Mouse (Mus musculus): ENCODE results near the gene St5. TPM values are rescaled to one million over a fixed set of nuclear protein-coding genes. Genes with fewer than 3 reads are reported as not detected.

Gene St5
- total and polyA plus RNA-seq, 3 experiments, result 2.6 to 3.4 TPM; not detected in 1

DNA sequence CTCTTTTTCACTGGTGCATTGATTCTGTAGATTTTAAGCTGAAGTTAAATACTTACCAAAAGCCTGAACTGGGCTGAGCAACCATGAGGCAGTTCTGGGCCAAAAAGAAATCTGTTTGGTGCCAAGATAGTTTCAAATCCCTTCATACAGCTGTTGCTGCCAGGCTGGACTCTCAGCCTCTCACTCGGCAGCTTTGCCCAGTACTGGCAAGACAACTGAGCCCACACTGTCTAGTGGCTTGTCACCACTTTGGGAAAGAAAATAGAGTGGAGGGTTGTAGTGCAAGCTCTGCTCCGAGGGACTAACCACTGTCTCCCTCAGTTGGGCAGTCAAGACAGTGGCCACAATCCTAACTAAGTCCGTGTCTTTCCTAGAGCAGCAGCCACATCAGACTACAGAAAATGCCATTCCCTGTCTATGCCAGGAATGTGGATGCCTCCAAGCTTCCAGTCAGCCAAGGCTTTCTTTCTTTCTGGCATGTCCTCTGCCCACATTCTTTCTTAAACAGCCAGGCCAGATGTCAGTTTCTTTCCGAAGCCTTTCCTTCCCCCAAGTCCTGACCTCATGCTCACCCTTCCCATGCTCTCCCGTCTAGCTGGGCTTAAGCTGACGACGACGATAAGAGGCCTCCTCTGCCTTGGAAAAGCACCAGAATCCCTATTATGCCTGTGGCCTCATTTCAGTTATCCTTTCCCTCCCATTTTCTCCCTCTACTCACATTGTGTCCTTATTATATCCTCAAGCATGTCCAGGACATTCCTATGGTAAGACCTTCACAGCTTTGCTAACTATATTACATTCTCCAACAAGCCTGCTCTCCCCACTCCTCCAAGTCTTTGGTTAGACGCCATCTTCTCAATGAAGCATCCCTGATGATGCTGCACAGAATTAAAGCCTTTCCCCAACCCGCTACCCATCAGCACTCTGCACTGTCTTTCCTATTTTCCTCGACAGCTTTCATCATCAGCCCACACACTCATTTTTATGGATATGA lies 126.8 kb downstream of the St5 start:
- H3K4me3 ChIP-seq (ENCODE audit: control insufficient read depth in 1 of 2, insufficient read depth in 1 of 2, low read depth in 2 of 2, low read length in 2 of 2), result no peak overlapping the region
- DNase-seq (ENCODE audit: low read depth, low spot score), result no peak
- H3K4me1 ChIP-seq (ENCODE audit: control insufficient read depth in 1 of 2, insufficient read depth in 2 of 2, low read length in 2 of 2), result no peaks in the 10 kb centered on the region
- H3K27ac ChIP-seq (ENCODE audit: control insufficient read depth, low read depth, low read length), result no peak overlapping the region
- H3K27me3 ChIP-seq (ENCODE audit: control insufficient read depth in 1 of 2, insufficient read depth in 2 of 2, low read length in 2 of 2), result no peaks in the 10 kb centered on the region
- H3K9me3 ChIP-seq (replicated peaks; ENCODE audit: insufficient read depth, low read length), result no peaks in the 10 kb centered on the region
- TF ChIP-seq HCFC1 (IDR thresholded peaks at IDR 0.05; ENCODE audit: low read depth, low read length), result no peak
- no peak for TF ChIP-seq POLR2A (IDR thresholded peaks at IDR 0.05; ENCODE audit: control insufficient read depth in 1 of 2, insufficient read depth in 1 of 2, low read depth in 1 of 2, low read length in 2 of 2, poor library complexity in 1 of 2)
- no peak for TF ChIP-seq SIN3A (IDR thresholded peaks at IDR 0.05; ENCODE audit: low read length)
- no peak for TF ChIP-seq ZC3H11A (IDR thresholded peaks at IDR 0.05; ENCODE audit: low read depth, low read length)
- TF ChIP-seq GABPA (IDR thresholded peaks at IDR 0.05; ENCODE audit: low read depth, low read length), result no peak
- no peaks in the 10 kb centered on the region for H3K36me3 ChIP-seq (ENCODE audit: control insufficient read depth in 1 of 2, insufficient read depth in 2 of 2, low read length in 2 of 2)
- no peak overlapping the region for H3K9ac ChIP-seq (ENCODE audit: control insufficient read depth, low read depth, low read length, poor library complexity, severe bottlenecking)
- H3K79me2 ChIP-seq (ENCODE audit: control insufficient read depth, insufficient read depth, low read length, poor library complexity), result no peaks in the 10 kb centered on the region

DNA sequence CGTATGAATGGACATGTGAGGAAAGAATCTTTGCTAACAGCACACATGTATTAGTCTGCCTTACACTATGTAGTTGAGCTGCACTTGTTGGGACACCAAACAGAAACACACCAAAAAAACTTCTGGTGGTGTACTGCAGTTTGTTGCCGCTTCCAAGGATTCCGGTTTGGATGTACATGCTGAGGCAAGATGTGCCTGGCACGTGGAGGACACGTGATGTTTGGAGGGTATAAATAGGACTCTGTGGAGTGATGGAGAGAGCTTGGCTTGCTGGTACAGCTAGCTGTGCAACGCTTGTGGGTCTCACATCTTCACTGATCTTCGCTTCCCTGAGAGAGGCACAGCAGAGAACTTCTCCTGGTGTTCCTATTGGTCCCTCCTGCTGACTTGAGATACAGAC lies 129.2 kb downstream of the St5 start:
- H3K36me3 ChIP-seq (ENCODE audit: control insufficient read depth in 1 of 2, insufficient read depth in 2 of 2, low read length in 2 of 2), result no peaks in the 10 kb centered on the region
- H3K27me3 ChIP-seq (ENCODE audit: control insufficient read depth in 1 of 2, insufficient read depth in 2 of 2, low read length in 2 of 2), result no peaks in the 10 kb centered on the region
- no peaks in the 10 kb centered on the region for H3K9me3 ChIP-seq (replicated peaks; ENCODE audit: insufficient read depth, low read length)
- no peak overlapping the region for H3K27ac ChIP-seq (ENCODE audit: control insufficient read depth, low read depth, low read length)
- DNase-seq (ENCODE audit: low read depth, low spot score), result no peak
- H3K79me2 ChIP-seq (ENCODE audit: control insufficient read depth, insufficient read depth, low read length, poor library complexity), result no peaks in the 10 kb centered on the region
- no peaks in the 10 kb centered on the region for H3K4me1 ChIP-seq (ENCODE audit: control insufficient read depth in 1 of 2, insufficient read depth in 2 of 2, low read length in 2 of 2)
- H3K9ac ChIP-seq (ENCODE audit: control insufficient read depth, low read depth, low read length, poor library complexity, severe bottlenecking), result no peak overlapping the region
- TF ChIP-seq ZKSCAN1 (IDR thresholded peaks at IDR 0.05; ENCODE audit: low read depth, low read length), result no peak
- TF ChIP-seq POLR2A (IDR thresholded peaks at IDR 0.05; ENCODE audit: control insufficient read depth in 1 of 2, insufficient read depth in 1 of 2, low read depth in 1 of 2, low read length in 2 of 2, poor library complexity in 1 of 2), result no peak
- no peak for TF ChIP-seq MAX (IDR thresholded peaks at IDR 0.05; ENCODE audit: low read length)
- no peak for TF ChIP-seq CTCF (IDR thresholded peaks at IDR 0.05 in 2 of 3, conservative IDR thresholded peaks at IDR 0.05 in 1 of 3; ENCODE audit: control insufficient read depth in 1 of 3, insufficient read depth in 1 of 3, low read depth in 2 of 3, low read length in 3 of 3, poor library complexity in 1 of 3, severe bottlenecking in 1 of 3)
- no peak for TF ChIP-seq TCF12 (IDR thresholded peaks at IDR 0.05; ENCODE audit: low read depth, low read length)
- TF ChIP-seq E2F4 (IDR thresholded peaks at IDR 0.05; ENCODE audit: borderline replicate concordance, low read depth, low read length), result no peak
- no peak for TF ChIP-seq NELFE (IDR thresholded peaks at IDR 0.05; ENCODE audit: low read depth, low read length)
- no peak for TF ChIP-seq MYC (IDR thresholded peaks at IDR 0.05; ENCODE audit: low read depth, low read length)
- no peak for TF ChIP-seq RAD21 (IDR thresholded peaks at IDR 0.05; ENCODE audit: low read depth, low read length)
- TF ChIP-seq GATA1 (IDR thresholded peaks at IDR 0.05; ENCODE audit: low read depth, low read length), result no peak
- TF ChIP-seq TAL1 (IDR thresholded peaks at IDR 0.05; ENCODE audit: low read length), result no peak
- no peak for TF ChIP-seq ZNF384 (IDR thresholded peaks at IDR 0.05; ENCODE audit: low read depth, low read length)
- H3K4me3 ChIP-seq (ENCODE audit: control insufficient read depth in 1 of 2, insufficient read depth in 1 of 2, low read depth in 2 of 2, low read length in 2 of 2), result no peak overlapping the region
